Mouse (Mus musculus) right cerebral cortex, postnatal 10 days (tissue): Measurements from ENCODE around the gene Phactr3.
"Not testable (repeated sequence)": the region's sequence is repeated elsewhere in the genome, so short reads cannot be mapped to it uniquely, and the experiment has no call there.

Experiments
- DNase-seq, 2 experiments: peaks; one replicate each; pipeline ENCODE4 v3.0.0; 2021; ENCODE audit warnings: low spot score in 2 of 2

Phactr3 gene

GRCm38 (mm10) chr2:178326750-178327465 is 208.1 kb downstream of the Phactr3 start:
- DNase-seq = peak in 1 of 2 experiments; percentile 52

- DNase-seq = peak; percentile 93 to 94
Measured at GRCm38 (mm10) chr2:178327466-178328040, 208.8 kb downstream of the Phactr3 start.

- peak; percentile 59 to 83 for DNase-seq
Measured at GRCm38 (mm10) chr2:178329551-178329950, 210.8 kb downstream of the Phactr3 start.

- peak in 1 of 2 experiments; percentile 22 for DNase-seq
Measured at GRCm38 (mm10) chr2:178329986-178330385, 211.2 kb downstream of the Phactr3 start.

- DNase-seq = no peak
Measured at GRCm38 (mm10) chr2:178337878-178338277, 219.1 kb downstream of the Phactr3 start.

GRCm38 (mm10) chr2:178339044-178339443 is 220.3 kb downstream of the Phactr3 start:
- DNase-seq = peak in 1 of 2 experiments; percentile 31

- DNase-seq = not testable (repeated sequence)
Measured at GRCm38 (mm10) chr2:178342105-178342504, 223.3 kb downstream of the Phactr3 start.

- DNase-seq = no peak
Measured at GRCm38 (mm10) chr2:178342597-178342996, 223.8 kb downstream of the Phactr3 start.
